Mouse (Mus musculus) ovary, postnatal 10 days (tissue): ENCODE data around the gene Zfp90.

ENCODE experiments used
- DNase-seq: peaks from one replicate; pipeline ENCODE4 v3.0.0; 2022; ENCODE audit warnings: low spot score

The Zfp90 gene

DNA sequence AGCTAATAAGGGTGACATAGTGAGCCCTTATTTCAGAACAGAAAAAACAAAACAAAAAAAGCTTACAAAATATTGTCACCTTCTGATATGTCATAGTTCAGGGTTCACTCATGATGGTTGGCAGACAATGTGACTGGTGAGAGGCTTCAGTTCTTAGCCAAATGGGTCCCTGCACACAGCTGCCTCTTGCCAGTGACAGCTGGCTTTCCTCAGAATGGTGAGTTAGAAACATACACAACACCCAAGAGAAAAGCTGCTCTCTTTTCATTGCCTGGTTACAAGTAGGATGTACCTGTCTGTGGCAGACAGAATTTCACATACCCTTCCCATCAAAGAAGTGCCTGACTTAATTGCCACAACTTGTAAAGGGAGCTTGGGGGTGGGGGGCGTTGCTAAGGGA is 18.5 kb downstream of the Zfp90 start:
- DNase-seq = no peak

DNA sequence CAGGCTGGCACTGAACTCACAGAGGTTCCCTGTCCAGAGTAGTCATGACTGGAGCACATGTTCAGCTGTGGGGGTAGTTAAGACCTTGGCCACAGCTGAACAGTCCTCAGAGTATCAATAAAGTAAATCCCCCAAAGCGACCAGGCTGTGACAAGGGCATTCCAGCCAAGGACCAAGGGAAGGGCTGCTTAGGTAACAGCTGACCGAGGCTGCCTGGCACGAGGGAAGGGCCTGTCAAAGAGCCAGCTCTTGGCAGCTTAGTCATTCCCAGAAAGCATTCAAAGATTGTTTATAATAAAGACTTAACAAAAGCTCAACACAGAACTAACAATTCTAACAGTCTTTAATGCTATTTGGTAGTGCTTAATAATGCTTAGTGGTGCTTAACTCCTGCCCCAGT is 22.7 kb downstream of the Zfp90 start:
- no peak for DNase-seq

- no peak for DNase-seq
Observed at GRCm38 (mm10) chr8:106440146-106440545, 25.0 kb downstream of the Zfp90 start.

GRCm38 (mm10) chr8:106442740-106443139 is 27.6 kb downstream of the Zfp90 start:
- no peak for DNase-seq

DNA sequence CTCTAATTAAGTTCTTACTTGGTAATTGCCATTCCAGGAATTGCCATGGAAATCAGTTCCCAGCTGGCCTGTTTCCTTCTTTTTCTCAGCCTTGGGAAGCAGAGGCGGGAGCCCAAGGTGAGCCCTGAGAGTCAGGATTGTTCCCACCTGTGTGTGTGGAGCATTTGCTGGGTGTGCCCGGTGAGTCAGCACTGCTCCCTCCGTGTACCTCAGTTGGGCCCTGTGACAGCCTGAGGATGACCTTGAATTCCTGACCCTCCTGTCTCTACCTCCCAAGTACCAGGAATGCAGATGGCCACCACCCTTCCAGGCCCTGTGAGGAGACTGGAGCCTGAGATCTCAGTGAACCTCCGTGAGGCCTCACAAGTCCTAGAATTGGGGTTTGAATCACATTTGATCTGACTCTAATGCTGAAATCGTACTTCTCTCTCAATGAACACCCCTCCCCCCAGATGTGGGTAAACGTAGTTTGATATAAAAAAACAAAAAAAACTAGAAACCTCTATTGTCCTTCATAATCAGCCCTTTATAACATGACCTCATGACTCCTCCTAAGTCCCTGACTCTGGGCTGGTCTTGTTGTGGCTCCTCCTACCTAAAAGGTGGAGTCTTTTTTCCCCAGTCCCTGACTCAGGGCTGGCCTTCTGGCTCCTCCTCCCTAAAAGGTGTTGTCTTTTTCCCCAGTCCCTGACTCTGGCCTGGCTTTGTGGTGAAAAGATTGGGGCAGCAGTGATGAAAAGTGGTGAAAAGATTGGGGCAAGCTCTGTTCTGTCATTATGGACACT is 36.4 kb downstream of the Zfp90 start:
- no peak for DNase-seq

DNA sequence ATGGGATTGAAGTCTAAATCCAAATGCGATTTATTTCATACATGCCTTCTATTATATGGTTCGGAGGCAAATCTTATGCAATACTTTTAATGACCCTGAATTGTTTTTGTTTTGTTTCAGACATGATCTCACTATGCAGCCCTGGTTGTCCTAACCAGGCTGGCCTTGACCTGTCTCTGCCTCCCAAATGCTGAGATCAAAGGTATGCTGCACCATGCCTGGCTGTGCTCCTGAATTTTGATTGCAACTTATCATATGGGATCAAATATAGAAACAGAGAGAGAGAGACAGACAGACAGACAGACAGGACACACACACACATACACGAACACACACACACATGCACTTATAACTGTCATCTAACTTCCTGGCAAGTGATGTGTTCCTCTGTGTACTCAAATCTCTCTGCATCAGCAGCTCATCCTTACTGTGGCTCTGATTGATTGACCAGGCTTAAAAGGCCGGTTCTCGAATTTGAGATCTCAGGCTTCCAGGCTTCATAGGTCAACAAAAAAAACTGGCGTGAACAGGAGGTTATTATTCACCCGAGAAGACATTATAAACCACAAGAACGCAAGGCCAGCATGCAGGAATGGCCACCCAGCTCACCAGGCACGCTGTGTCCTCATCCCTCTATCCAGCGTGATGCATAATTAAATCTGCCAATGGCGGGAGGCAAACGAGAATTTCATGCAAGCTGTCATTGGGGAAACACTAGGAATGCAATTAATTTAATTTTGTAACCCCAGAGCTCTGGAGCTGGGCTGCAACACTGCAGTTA is 37.8 kb downstream of the Zfp90 start:
- no peak for DNase-seq

DNA sequence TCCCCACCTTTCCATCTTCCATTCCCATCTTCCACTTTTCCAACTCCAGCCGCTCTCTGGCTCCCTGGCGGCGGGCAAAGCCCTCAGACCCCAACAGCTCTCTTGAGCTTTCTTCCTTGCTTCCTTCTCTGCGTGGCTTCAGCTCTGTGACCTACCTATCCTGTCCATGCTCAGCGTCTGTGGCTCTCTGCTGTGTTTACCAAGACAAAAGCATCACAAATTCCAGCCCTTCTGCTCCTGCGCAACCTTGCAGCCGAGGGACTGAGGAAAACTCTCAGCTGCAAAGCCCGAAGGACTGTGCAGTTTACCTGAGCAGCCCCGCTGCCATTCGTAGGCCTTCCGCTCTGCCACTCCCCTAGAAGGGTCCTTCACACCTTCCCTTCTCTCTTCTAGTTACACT is 38.9 kb downstream of the Zfp90 start:
- no peak for DNase-seq

GRCm38 (mm10) chr8:106462131-106462530 is 47.0 kb downstream of the Zfp90 start:
- DNase-seq = no peak

DNA sequence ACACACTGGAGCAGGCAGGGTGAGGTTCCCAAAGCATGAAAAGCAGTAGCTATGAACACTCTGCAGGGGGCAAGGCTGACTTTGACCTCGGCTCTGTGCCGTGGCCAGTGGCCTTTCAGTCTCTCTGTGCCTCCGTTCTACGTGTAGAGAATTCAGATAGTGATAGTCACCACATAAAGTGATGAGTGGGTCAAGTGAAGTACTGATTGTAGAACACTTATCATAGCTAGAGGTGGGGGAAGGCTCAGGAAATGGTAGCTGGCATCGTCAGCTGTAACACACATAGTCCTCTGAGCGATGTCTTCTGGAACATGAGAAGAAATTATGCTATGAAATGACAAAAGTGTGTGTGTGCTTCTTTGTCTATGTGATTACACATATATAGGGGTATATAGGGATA is 48.7 kb downstream of the Zfp90 start:
- DNase-seq = no peak

DNA sequence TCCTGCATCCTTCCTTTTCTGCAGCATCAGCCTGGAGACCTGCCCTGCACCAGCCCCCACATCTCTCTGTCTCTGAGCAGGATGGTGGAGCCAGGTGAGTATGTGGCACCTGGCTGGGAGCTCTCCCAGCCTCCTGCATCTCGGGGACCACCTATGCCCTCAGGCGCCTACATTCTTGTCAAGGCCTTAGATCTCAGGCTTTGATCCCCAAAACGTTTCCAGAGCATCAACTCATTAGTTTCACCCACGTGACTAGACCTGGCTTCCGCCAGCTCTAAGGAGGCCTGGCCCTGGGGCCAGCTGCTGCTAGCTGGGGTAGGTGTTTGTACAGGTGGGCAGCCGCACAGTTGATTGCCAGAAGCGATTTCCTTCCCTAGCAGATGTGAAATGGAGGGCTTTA is 54.4 kb downstream of the Zfp90 start:
- DNase-seq = no peak

- no peak for DNase-seq
Observed at GRCm38 (mm10) chr8:106474001-106474400, 58.9 kb downstream of the Zfp90 start.
